Mouse (Mus musculus) CD4-positive, CD25-positive, alpha-beta regulatory T cell (primary cell): Measurements from ENCODE around the gene Tmem80. TPM values are rescaled to one million over a fixed set of nuclear protein-coding genes. Genes with fewer than 3 reads are reported as not detected.

Experiments
- polyA plus RNA-seq: library from polyadenylated mRNA; unstranded; fragments of 100-300 nt; shearing (Covaris generic); gene quantifications from one replicate; pipeline ENCODE4 v1.2.1, GENCODE M21; 2017

Gene Tmem80
- polyA plus RNA-seq: 49.0 TPM

DNA sequence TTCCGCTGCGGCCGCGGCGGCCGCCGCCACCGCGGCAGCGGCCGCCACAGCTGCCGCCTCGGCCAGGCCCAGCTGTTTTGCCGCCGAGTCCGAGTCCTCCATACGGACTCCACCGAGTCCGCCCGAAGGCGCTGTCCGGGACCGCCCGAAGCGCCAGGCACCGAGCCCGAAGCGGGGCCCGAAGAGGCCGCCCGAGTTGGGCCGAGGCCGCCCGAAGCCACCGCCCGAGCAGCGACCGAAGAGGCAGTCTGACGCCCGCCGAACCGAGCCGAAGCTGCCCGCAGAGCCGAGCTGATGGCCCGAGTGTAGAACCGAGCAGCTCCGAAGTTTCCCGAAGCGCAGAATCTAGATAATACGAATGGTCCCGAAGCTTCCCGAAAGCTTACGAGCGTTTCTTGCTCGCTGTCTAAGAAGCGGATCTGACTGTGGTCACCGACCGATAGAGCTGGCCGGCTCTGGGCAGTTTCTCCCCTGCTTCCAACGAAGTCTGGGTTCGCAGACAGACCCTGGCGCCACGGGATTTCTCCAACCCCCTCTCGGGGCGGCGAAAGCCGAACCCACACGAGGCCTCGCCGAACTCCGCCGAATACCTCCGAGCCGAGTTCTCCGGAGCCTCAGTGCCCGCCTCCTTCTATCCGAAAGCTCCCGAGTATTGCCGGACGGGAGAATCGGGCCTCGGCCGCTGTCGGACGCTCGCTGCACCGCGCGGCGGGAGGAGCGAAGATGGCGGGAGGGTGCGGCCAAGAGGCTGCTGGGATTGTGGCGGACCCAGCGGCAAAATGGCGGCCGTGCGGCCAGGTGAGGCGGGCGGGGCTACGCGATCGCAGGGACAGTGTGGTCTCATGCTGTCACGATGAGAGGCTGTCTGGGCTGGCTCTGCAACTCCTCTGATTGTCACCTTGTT is at the start of gene Tmem80, which contains the start of gene Deaf1:
Gene Tmem80 (plus strand): TSS at position 271 of the 904 bp plus-strand sequence.
Gene Deaf1 (minus strand): TSS at position 222 of the 904 bp plus-strand sequence.

DNA sequence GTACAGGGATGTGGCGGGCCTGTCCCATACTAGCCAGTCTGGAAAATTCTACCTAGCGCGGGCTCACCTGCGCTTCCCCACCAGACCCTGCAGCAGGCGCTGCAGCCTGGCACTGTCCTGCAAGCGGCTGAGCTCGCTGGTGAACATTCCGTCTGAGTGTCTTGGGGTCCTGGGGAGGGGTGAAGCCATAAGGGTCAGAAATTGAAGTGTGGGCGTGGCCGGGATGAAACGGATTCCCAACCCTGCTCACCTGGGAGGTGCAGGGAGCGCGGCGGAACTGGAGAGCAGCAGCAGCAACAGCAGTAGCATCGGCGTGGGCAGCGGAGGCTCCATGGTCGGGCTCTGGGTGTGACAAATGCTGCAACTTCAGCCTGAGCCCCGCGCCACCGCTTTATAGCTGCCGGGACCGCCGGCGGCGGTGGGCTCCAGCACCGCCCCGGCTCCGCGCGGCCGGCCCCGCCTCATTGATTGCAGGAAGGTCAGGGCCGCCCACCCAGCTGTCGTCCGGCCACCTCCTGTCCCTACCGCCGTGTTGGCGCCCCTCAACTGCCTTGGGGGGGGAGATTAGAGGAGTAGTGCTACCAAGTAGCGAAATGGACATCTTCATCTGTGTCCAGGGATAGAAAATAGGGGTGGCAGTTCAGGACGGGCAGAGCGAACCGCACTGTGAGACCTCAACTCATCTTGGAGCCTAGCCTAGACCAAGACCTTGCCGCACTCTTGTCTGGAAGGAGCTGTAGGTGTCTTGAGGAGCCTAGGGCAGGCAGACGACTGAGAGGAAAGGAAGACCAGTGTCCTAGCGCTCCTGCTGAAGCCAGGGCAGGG is 48.6 kb upstream of the Tmem80 start, which contains the start of gene Sct:
Gene Sct (minus strand): TSS at position 368 of the 825 bp plus-strand sequence.

DNA sequence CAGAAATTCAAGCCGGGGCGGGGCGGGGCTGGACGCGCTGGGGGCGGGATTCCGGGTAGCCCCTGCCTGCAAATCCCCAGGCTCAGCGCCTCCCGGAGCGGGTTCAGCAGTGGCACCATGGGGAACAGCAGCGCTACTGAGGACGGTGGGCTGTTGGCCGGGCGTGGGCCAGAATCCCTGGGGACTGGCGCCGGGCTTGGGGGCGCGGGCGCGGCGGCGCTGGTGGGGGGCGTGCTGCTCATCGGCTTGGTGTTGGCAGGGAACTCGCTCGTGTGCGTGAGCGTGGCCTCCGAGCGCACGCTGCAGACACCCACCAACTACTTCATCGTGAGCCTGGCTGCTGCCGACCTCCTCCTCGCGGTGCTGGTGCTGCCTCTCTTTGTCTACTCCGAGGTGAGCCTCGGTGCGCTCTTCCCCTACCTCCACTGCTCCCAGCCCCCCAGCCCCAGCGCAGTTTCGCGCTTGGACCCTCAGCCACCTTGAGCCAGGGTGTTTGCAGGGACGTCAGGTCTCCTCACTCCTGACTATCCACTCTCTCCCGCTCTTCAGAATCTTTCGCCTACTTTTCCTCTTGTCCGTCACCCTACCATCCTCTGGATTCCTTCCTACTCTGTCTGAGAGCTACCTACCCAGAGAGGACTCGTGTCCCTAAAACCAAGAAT is 35.5 kb upstream of the Tmem80 start, which contains the start of gene Drd4:
Gene Drd4 (plus strand): TSS at position 86 of the 662 bp plus-strand sequence.

DNA sequence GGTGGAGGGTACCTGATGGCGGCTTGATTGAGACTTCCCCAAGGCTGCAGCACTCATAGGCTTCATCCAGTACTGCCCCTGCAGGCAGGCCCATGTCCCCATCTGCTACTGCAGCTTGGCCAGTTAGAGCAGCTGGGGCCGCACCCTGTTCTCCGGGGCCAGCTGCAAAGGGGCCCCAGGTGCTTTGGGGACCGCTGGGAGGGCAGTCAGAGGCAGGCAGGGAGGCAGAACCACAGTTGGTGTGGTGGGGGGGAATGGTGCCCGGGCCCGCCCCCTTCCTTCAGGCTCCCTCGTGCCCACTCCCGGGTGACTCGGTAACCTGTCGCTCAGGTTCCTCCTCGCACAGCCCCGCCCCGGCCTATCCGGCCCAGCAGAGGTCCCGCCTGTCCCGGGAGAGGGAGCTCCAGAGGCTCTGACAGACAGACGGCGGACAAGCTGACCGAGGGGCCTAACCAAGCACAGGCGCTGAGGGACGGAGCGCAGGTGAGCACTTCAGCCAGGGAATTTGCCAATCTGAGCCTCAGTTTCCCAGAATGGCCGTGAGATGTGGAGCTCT is 11.1 kb downstream of the Tmem80 start, which contains the start of gene Eps8l2:
Gene Eps8l2 (plus strand): TSS at position 305 of the 556 bp plus-strand sequence.

Other genes starting within 250 kb of the Tmem80 start
- gene Pkp3, start 249.5 kb upstream of the Tmem80 start, polyA plus RNA-seq: 286 TPM
- gene Sigirr, start 227.2 kb upstream of the Tmem80 start, polyA plus RNA-seq: 209 TPM
- not detected for gene Ano9, start 209.9 kb upstream of the Tmem80 start, polyA plus RNA-seq
- 22.4 TPM for gene Ptdss2, start 205.4 kb upstream of the Tmem80 start, polyA plus RNA-seq
- 116 TPM for gene Rnh1, start 154.9 kb upstream of the Tmem80 start, polyA plus RNA-seq
- 49.3 TPM for gene Hras, start 133.7 kb upstream of the Tmem80 start, polyA plus RNA-seq
- gene Lrrc56, start 133.6 kb upstream of the Tmem80 start, polyA plus RNA-seq: 2.7 TPM
- gene Lmntd2, start 113.7 kb upstream of the Tmem80 start, polyA plus RNA-seq: 12.6 TPM
- gene Rassf7, start 111.9 kb upstream of the Tmem80 start, polyA plus RNA-seq: 21.9 TPM
- gene Phrf1, start 99.0 kb upstream of the Tmem80 start, polyA plus RNA-seq: 99.1 TPM
- 129 TPM for gene Irf7, start 61.3 kb upstream of the Tmem80 start, polyA plus RNA-seq
- not detected for gene Cdhr5, start 51.0 kb upstream of the Tmem80 start, polyA plus RNA-seq
- not detected for gene Sct, start 48.6 kb upstream of the Tmem80 start, polyA plus RNA-seq
- not detected for gene Drd4, start 35.7 kb upstream of the Tmem80 start, polyA plus RNA-seq
- 71.1 TPM for gene Deaf1, start within 50 bp of the Tmem80 start, polyA plus RNA-seq
- gene Eps8l2, start 11.1 kb downstream of the Tmem80 start, polyA plus RNA-seq: 0.06 TPM
- gene Taldo1, start 64.5 kb downstream of the Tmem80 start, polyA plus RNA-seq: 309 TPM
- 82.3 TPM for gene Gatd1, start 86.4 kb downstream of the Tmem80 start, polyA plus RNA-seq
- 0.37 TPM for gene Cend1, start 101.8 kb downstream of the Tmem80 start, polyA plus RNA-seq
- gene Slc25a22, start 110.2 kb downstream of the Tmem80 start, polyA plus RNA-seq: 75.9 TPM
- 12.2 TPM for gene Pidd1, start 116.3 kb downstream of the Tmem80 start, polyA plus RNA-seq
- gene Rplp2, start 119.6 kb downstream of the Tmem80 start, polyA plus RNA-seq: 1,397 TPM
- 75.2 TPM for gene Pnpla2, start 127.5 kb downstream of the Tmem80 start, polyA plus RNA-seq
- not detected for gene Cracr2b, start 133.4 kb downstream of the Tmem80 start, polyA plus RNA-seq
- gene Cd151, start 139.7 kb downstream of the Tmem80 start, polyA plus RNA-seq: 9.0 TPM
- gene Polr2l, start 147.4 kb downstream of the Tmem80 start, polyA plus RNA-seq: 28.5 TPM
- 1.9 TPM for gene Tspan4, start 147.5 kb downstream of the Tmem80 start, polyA plus RNA-seq
- gene Chid1, start 212.1 kb downstream of the Tmem80 start, polyA plus RNA-seq: 22.6 TPM
- 55.7 TPM for gene Ap2a2, start 234.4 kb downstream of the Tmem80 start, polyA plus RNA-seq